Mouse (Mus musculus): Measurements from ENCODE around the gene Smim27.

The Smim27 gene

DNA sequence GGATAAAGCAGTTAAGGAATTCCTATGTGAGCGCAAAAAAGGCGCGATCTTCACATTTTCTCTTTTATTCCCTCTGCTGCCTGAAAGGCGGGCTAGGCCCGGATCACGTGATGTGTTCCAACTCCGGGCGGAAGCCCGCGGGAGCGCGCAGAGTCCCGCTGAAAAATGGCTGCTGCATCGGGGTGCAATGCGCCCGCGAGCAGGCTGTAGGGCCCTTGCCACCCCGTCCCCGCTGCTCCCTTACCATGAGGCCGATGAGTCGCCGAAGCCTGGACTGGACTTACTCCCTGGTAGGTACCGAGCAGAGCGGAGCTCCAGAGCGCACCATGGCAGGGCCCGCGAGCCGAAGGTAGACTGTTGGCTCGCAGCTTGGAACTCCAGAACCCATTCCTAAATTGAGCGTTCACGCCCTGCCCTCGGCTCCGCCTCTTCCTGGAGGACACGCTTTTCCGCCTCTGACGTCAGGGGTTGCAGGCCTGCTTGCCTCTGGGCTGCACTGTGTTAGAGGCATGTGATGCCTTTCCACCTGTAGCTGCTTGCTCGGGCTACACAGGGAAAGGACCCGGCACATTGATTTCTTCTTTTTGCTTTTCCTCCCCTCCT is at the start of gene Smim27, which contains the start of gene Topors:
Gene Smim27 (plus strand): TSS at position 150 of the 603 bp plus-strand sequence.
Gene Topors (minus strand): TSS at position 421 of the 603 bp plus-strand sequence.
- peak; percentile 95 for DNase-seq

DNA sequence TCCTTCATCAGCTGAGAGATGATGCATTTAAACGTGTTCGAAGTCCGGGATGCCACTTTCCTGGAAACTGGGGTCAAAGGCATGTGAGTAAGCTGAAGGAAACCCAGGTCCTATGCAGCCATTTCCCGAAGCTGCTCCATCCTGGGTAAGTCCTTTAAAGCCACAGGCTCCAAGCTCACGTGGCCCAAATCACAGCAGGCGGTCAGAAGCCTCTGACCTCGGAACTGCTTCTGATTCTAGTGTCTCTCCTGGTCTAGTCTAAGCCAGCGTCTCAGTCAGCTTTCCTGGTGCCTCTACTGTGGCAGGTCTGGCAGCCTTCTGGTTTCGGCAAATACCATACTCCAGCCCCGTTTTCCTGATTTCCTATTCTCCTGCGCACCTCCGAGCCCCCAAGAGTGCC is 48.9 kb upstream of the Smim27 start:
- no peak for DNase-seq

DNA sequence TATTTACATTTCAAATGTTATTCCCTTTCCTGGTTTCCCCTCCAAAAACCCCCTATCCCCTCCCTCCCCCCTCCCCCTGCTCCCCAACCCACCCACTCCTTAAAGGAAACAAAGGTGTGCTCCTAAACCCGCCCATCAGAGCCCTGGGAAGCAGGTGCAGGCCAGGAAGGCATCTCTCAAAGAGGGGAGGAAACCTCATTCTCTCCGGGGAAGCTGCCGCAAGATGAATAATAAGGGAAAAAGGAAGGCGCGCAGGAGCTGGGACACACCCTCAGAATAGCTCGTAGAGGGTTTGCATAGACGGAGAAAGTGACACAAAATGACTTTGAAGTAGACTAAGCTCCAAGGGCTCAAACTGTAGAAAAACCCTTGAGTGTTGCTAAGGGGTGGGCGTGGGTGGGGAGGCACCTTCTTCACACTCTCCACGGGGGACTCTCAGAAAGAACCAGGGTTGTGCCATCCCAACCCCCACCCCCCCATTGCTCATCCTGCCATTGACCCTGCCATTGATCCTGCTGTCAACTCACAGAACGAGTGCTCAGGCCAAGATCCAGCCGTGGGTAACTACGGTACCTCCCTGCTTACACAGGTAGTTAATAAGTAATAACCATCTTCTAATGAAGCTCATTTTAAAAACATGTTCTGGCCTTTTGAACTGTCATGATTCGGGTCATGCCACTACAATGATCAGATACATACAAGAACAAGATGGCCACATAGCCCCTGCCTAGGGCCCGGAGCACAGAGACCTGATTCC is 48.2 kb upstream of the Smim27 start:
- no peak for DNase-seq

DNA sequence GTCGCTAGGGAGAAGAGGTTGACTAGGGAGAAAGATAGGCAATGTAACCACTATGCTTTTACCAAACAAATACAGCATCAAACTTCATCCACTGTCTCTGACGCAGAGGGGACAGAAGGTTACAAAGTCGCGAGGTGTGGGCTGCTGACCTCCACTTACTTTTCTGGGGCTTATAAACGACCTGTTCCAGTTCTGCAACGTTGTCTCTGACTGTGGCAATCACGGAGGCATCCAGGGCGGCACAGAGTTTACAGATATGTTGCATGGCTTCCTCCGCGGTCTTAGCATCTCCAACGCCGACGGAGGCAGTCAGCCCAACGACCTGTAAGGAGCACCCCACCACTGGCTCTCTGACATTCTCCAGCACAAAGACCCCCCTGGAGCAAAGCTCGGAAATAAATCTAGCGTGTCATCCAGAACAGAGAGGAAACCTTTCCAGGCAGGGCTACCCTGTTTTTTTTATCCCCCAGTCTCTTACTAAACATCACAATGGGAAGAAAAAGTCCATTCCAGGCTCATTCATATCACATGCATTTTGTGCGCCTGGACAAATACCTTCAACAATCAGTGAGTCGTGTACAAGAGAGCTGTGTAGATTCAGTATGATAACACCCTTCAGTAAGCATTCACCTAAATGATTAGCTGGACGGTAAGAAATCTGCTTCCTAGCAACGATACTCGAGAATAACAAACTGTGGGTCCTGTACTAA is 47.3 kb upstream of the Smim27 start:
- no peak for DNase-seq

DNA sequence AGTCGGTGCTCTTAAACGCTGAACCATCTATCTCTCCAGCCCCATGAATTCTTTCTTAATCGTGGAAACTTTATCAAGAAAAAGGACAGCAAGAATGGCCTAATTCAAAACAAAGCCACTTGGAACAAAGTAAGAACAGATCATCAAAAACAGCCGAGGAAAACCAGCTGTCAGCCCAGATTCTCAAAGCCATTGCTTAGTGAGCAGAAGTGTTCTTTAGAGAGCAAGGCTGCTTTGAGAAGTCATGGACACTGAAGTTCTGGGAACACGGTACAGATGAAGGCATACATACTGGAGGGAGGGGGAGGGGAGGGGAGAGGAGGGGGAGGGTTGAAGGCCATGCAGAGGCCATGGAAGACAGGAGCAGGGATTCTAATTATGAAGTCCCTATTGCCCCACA is 43.3 kb upstream of the Smim27 start:
- no peak for DNase-seq

DNA sequence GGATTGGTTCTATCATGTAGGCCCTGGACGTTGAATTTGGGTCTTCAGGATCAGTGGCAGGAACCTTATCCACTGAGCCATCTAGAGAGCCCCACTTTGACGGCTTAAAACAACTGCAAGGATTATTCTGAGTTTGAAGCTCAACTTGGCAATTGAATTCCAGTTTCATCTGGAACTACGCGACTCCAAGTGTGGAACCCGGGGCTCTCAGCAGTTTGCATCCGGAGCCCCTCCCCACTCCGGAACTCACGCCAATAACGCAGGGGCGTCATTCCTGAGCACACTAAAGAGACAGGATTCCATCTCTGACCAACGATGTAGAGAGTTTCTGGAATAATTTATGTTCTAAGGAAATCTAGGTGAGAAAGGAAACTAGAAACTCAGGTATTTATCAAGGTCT is 42.2 kb upstream of the Smim27 start:
- no peak for DNase-seq

DNA sequence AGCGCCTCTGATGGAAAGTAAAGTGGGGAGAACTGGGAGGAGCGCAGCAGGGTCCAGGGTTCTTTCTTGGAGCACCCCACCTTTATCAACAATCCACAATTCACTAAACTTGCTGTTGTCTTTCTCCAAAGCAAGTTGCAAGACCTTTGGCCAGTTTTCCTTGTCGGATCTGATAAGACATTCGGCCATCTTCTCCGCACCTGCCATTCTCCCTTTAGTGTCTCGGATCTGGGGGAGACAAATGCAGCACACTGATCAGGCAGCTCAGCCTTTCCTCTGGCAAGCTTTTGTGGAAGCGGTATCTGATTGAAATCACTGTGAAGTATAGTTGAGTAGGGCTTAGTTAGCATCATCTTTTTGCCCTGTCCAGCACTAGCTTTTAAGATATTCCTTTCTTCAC is 41.5 kb upstream of the Smim27 start:
- no peak for DNase-seq

DNA sequence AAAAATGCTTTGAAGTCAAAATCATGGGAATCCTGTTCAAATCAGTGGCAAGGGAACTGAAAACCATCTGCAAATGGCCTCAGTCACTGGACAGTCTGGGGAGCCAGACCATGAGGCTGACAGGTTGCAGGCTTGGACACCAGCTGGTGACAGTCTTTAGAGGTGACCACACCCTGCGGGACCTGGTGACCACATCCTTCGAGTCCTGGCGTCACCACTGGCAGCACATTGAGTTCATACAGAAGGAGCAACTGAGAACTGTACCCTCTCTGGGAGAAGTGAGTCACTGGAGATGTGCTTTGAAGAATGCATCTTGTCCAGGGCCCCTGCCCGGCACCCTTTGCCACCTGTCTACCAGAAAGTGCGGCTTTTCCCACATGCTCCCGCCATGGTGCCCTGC is 39.7 kb upstream of the Smim27 start:
- no peak for DNase-seq

DNA sequence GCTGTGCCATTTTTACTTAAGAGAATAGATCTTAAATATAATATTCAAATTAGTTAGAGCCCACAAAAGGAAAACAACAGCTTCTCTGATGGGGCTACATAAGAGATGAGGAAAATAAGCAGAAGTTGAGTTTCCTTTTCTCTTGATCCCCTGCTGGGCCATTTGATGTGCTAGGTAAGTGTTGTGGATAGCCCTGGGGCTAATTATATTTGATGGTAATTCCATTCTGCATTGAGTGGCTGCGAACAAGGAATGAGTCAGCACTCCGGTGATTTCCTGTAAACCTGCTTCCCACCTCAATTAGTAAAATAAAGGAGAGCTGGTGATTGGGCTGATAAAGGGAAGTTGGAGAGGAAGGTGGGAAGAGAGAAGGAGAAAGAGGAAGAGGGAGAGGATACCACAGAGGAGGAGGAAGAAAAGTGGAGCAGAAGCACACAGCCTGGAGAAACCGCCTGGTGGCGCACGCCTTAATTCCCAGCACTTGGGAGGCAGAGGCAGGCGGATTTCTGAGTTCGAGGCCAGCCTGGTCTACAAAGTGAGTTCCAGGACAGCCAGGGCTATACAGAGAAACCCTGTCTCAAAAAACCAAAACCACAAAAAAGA is 36.2 kb upstream of the Smim27 start:
- DNase-seq: no peak

DNA sequence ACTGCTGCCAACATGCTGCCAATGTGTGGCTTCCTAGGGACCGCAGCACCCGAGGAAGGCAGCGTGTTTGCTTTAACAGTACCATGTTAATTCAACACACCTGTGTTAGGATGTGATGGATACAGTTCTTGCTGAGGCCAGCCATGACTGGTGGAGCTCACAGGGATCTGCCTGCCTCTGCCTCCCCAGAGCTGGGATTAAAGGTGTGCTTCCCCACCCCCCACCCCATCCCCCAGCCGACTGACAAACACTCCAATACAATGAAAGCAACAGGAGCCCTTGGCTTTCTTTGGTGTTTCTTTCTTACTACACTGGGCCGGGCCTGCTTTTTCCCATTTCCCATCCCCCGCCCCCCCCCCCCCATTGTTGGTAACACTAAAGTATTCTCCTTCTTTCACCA is 35.1 kb upstream of the Smim27 start:
- DNase-seq: no peak

DNA sequence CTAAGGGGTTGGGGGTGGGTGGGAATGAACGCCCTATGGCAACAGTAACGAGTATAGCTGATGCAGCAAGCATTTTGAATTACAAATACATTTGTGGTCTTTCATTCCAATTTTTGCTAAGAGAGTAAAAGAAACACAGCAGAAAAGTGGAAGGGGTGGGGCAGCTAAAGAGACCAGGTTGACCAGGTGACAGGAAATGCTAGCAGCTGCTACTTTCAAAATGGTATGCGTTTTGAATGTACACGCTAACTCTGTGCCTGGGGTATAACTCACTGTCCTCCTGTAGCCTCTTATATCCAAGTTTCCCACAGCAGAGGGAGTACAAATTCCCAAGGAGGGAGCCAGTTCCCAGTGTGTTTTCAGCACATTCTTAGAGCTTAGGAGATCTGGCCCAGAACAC is 32.5 kb upstream of the Smim27 start:
- DNase-seq: peak; percentile 29

DNA sequence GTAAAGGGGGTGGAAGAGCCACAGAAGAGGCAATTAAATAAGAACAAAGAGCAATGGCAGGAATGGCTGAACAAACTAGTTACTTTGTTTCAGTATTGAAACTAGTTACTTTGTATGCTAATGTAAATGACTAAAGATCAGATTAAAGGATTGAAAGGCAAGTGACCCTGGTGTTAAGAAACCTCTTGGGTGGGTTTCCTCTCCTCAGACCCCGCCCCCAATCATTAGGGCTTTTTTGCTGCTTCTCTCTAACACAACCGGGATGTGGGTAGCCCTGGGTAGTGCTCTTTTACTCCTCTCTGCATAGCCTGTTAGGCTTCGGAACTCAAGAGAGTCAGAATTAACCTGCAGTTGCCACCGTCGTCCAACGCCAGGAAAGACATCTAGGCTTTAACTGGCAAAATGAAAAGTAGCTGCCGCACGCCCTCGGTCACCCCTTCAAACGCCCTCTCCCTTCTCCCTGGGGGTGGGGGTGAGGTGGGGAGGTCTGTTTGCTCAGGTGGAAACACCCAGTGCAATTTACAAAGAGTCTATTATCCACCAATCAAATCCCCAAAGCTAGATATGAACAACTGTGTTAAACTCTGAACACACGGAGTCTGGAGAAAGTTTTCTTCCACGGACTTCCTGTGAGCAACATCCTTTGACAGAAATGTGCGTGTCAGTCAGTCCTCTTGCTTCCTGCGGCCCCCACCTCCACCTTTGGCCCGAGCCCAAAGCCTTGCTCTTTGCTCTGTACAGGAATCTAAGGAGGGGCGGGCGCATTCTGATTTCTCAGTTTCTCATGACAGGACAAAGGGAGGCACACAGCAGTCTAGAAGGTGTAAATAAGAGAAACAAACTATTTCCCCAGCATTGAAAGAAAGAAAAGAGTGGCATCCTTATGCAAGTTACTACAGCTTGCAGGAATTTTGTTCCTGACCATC is 30.6 kb upstream of the Smim27 start:
- DNase-seq: peak; percentile 72

DNA sequence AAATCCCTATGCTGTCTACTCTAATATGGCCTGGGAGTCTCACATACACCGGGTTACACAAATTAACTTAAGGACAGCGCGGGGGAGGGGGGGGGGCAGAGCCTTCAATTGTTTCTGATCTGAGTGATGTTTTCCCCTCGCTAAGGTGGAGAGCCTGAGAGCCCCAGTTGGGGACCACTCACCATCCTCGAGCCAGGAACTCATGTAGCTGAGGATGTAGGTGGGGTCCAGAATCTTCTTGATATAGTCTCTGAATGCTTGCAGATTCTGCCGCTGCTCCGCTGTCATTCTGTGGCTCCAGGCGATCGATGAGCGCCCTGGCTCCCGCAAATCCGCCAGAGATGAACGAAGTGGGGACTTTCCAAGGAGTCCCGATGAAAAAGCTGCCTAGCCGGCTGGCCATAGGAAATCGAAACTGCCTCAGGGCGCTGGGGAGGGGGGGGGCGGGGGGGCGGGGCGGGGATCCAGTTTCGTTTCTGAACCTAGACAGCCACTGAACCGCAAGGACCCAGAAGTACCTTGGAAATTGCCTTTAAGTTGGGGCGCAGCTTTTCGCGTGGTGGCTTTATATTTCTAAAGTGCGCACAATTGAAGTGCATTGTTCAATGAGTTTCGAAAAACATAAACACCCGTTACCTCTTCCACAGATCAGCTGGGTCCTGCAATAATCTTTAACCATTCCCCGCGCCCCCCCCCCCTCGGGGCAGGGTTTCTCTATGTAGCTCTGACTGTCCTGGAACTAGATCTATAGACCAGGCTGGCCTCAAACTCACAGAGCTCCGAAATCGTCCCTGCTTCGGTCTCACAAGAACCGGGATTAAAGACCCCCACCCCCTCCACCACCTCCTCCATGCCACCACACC is 29.7 kb upstream of the Smim27 start, which contains the start of gene Ddx58:
Gene Ddx58 (minus strand): TSS at position 420 of the 863 bp plus-strand sequence.
- peak; percentile 41 for DNase-seq

DNA sequence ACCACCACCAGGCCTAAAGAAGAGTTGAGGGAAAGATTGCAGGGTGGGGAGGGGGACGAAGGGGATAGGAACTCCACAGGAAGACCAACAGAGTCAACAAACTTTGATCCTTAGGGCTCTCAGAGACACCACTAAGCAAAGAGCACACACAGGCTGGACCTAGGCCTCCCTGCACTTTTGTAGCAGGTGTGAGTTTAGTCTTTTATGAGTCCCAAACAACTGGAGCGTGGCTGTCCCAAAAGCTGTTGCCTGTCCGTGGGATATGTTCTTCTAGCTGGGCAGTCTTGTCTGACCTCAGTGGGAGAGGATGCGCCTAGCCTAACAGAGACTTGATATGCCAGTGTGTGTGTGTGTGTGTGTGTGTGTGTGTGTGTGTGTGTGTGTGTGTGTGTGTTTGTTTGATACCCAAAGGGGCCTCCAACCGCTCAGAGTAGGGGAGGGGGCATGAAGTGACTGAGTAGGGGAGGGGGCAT is 29.1 kb upstream of the Smim27 start:
- DNase-seq: no peak

DNA sequence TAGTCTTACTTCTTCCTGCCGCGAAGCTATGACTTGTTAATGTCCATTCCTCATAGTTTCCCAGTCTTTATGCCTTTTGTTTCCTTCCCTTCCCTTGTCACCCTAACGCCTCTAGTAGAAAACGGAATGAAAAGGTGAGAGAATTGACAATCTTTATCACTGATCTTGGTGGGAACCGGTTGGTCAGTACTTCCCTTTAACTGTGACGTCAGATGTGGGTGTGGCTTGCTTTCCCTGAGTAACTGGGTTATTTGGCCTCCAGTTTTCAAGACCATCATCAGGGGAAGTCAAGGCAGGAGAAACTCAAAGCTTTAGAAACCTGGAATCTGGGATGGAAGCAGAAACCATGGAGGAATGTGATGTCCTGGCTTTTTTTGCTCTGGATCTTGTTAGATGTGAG is 27.5 kb upstream of the Smim27 start:
- no peak for DNase-seq

DNA sequence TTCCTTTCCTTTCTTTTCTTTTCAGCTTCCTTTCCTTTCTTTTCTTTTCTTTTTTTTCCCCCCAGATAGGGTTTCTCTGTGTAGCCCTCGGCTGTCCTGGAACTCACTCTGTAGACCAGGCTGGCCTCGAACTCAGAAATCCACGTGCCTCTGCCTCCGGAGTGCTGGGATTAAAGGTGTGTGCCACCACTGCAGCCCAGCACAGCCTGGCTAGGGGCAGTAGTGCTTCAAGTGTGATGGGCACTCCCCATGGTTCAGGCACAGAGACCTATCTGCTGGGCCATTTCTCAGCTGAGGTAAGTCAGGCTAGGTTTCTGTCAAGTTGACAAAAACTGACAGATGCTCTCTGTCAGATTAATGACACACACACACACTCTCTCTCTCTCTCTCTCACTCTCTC is 26.4 kb upstream of the Smim27 start:
- DNase-seq: no peak

DNA sequence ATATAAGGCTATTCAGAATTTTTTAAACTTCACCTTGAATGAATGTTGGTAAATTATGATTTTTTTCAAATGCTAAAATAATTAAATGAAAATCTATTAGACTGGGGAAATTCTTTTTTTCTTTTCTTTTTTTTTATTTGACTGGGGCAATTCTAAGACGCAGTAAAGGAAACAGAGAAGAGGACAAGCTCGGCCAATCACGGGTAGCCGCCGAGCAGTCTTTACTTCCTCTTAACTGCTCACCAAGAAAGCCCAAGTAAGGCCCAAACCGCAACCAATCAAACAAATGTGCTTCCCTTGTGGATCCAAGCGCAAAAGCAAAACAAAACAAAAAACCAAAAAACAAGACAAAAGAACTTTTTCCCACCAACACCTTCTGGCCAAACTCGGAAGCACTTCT is 25.3 kb upstream of the Smim27 start:
- no peak for DNase-seq

DNA sequence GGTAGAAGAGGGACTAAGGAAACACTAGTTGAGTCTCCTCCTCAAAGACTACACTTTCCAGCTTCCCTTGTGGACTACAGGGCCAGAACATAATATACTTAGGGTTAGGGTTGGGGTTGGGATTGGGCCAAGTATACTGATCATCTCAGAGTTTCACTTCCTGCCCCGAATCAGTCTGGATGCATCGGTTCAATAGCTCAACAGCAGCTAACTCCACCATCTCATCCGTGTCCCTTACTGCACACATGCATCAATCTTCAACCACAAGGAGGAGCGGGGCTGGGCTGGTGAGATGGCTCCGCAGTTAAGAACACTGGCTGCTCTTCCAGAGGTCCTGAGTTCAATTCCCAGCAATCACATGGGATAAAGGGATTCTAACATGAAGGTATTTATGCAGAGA is 18.4 kb upstream of the Smim27 start:
- no peak for DNase-seq

DNA sequence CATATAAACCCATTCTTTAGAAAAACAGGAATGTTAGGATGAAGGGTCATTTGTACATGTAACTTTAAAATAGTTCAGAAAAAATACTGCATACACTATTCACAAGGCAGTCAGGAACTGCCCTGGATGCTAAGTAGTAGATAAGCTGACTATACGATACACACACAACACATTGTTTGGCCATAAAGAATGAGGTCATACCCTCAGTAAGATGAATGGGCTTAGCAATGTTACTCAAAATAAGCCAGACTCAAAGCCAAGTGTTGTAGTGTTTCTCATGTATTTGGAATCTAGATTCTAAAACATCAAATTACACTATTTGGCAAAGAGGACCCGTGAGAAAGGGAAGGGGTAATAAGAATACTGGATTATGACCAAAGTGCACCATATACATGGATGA is 15.6 kb upstream of the Smim27 start:
- no peak for DNase-seq

DNA sequence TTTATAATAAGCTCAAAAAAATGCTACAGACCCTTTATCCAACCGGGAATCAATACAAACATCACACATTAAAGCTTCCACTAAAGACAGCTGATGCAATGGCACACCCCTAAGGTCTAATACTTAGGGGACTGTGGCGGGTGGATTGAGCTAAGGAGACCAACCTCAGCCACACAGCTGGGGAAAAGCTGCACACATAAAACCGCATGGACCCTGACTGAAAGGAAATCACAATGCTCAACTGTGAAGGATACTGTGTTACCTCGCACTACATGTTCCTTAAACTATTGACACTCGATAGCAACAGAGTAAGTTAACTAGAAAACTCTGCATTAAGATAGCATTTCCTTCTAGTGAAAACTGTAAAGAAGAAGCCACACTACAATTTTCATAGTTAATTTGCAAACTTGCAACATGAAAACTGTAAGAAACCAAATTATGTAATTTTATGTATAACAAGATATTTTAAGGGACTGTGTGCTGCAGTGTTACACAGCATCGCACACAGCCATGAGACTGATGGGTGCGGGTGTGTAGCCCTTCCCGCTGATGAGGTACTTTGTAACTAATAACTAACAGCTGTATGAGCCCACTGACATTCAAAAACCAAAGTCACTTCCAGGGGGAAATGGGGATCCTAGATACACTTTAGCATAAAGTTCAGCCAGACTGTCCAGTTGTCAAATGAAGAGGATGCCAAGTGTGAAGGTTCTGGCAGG is 14.8 kb upstream of the Smim27 start:
- DNase-seq: no peak

DNA sequence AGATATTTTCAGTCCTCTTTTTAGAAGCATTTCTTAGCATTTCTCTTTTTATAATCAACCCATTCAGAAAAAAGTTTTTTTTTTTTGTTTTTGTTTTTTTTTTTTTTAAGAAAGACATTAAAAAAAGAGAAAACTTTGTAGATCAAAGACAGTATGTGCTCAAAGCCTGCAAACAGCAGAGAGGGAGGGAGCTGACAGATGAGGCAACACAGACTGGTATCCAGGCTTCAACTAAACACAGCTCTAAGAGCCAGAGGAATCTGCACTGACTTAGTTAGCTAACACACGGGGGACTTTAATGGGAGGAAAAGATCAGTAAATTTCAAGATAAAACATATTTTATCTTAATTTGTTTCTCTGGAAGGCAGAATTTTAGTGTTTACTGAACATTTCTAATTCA is 5.1 kb upstream of the Smim27 start:
- no peak for DNase-seq
